ENCODE assay signal across 12 mouse cellular contexts in genomic region chr5:105445686-105446085, GRCm38 (mm10).
"Had no signal": no experiment of that assay in that cellular context is flagged by ENCODE, and none has a peak within 500 bp of the region (broad histone marks: within the 10 kb centered on the region; RNA-seq: fewer than 3 reads in every experiment).

No protein-coding gene starts in this region.

- H3K9me3 ChIP-seq: limb, embryonic 10.5 days; liver, embryonic 12.5 days had no signal

- ATAC-seq: liver, embryonic 12.5 days had no signal

- H3K36me3 ChIP-seq: limb, embryonic 10.5 days; liver, embryonic 12.5 days had no signal

- DNase-seq: kidney, adult 9 months; kidney, postnatal 10 days; kidney, postnatal 4 days; lung, embryonic 14.5 days; lung, postnatal 10 days; lung, postnatal 4 days; midbrain, embryonic 14.5 days; right cerebral cortex, adult 18-20 months; right cerebral cortex, postnatal 25 days; thymus, postnatal 36 days had no signal

- H3K4me3 ChIP-seq: limb, embryonic 10.5 days; liver, embryonic 12.5 days had no signal

- H3K27me3 ChIP-seq: liver, embryonic 12.5 days had no signal

- H3K27ac ChIP-seq: limb, embryonic 10.5 days; liver, embryonic 12.5 days had no signal

- H3K9ac ChIP-seq: liver, embryonic 12.5 days; lung, embryonic 14.5 days had no signal

- H3K4me2 ChIP-seq: liver, embryonic 12.5 days; lung, embryonic 14.5 days had no signal
